Comparison of ENCODE assay signal across 8 mouse cellular contexts in genomic region chr12:72763156-72763555, GRCm38 (mm10). TPM values are rescaled to one million over a fixed set of nuclear protein-coding genes. Genes with fewer than 3 reads are reported as not detected.
A peak's percentile ranks its signal among the peaks of the same experiment; 100 is the strongest.
DNase-seq lines count a peak whose midpoint lies in the region; ATAC-seq and TF ChIP-seq lines count a peak whose summit lies in the region.

No protein-coding gene starts in this region.

- H3K4me2 ChIP-seq in heart, embryonic 14.5 days (ENCODE audit: low read length), result peak overlapping the region; percentile 71
- peak overlapping the region; percentile 67 for H3K4me2 ChIP-seq in CH12.LX (ENCODE audit: insufficient read depth, low read depth, poor library complexity, severe bottlenecking)
- peak overlapping the region; percentile 59 for H3K4me2 ChIP-seq in forebrain, embryonic 15.5 days (replicated peaks)
- H3K4me2 ChIP-seq in liver, embryonic 16.5 days (ENCODE audit: low read depth, low read length), result peak overlapping the region; percentile 96

- no peak for ATAC-seq in heart, embryonic 14.5 days (ENCODE audit: insufficient number of reproducible peaks, insufficient read depth, low FRiP score, low read depth)
- ATAC-seq in forebrain, embryonic 15.5 days (replicated peaks), result no peak
- no peak for ATAC-seq in liver, embryonic 16.5 days (ENCODE audit: low read depth)

- H3K9ac ChIP-seq in heart, embryonic 14.5 days (ENCODE audit: low read length), result no peak overlapping the region
- peak overlapping the region; percentile 100; the same call in 1 of the 2 replicates for H3K9ac ChIP-seq in CH12.LX (ENCODE audit: insufficient read depth, low read depth)
- H3K9ac ChIP-seq in forebrain, embryonic 15.5 days (replicated peaks), result no peak overlapping the region
- no peak overlapping the region for H3K9ac ChIP-seq in liver, embryonic 16.5 days (ENCODE audit: low read depth, low read length)

- no peak for TF ChIP-seq CTCF in CH12.LX (conservative IDR thresholded peaks at IDR 0.05 in 1 of 2, IDR thresholded peaks at IDR 0.05 in 1 of 2; ENCODE audit: low read depth in 2 of 2, low read length in 2 of 2)

- H3K9me3 ChIP-seq in heart, embryonic 14.5 days (ENCODE audit: control insufficient read depth, low read length), result no peaks in the 10 kb centered on the region
- no peaks in the 10 kb centered on the region for H3K9me3 ChIP-seq in CH12.LX (replicated peaks; ENCODE audit: low read length)
- no peaks in the 10 kb centered on the region for H3K9me3 ChIP-seq in forebrain, embryonic 15.5 days
- no peaks in the 10 kb centered on the region for H3K9me3 ChIP-seq in liver, embryonic 16.5 days (replicated peaks; ENCODE audit: control insufficient read depth, low read length)

- no peak overlapping the region for H3K27ac ChIP-seq in heart, embryonic 14.5 days (replicated peaks in 1 of 2; ENCODE audit: control insufficient read depth in 1 of 2, insufficient read depth in 1 of 2, low read depth in 2 of 2, low read length in 2 of 2)
- H3K27ac ChIP-seq in CH12.LX (ENCODE audit: insufficient read depth, low read depth), result no peak overlapping the region
- no peak overlapping the region for H3K27ac ChIP-seq in forebrain, embryonic 15.5 days (replicated peaks)
- peak overlapping the region; percentile 33; the same call in 1 of the 2 replicates for H3K27ac ChIP-seq in liver, embryonic 16.5 days (ENCODE audit: low read length)

- H3K4me1 ChIP-seq in heart, embryonic 14.5 days (ENCODE audit: control insufficient read depth in 2 of 2, insufficient read depth in 2 of 2, low read length in 2 of 2), result peaks cover 0 to 27% of the 10 kb centered on the region in 2 experiments; a peak in 2 of 4 replicates
- H3K4me1 ChIP-seq in CH12.LX (ENCODE audit: control insufficient read depth in 1 of 2, insufficient read depth in 2 of 2), result peaks cover 2 to 36% of the 10 kb centered on the region in 2 experiments; a peak in 3 of 4 replicates
- H3K4me1 ChIP-seq in forebrain, embryonic 15.5 days, result peaks cover 29% of the 10 kb centered on the region
- peaks cover 25% of the 10 kb centered on the region for H3K4me1 ChIP-seq in liver, embryonic 16.5 days (ENCODE audit: control insufficient read depth, low read depth, low read length)

- DNase-seq in heart, adult 9 months (ENCODE audit: low spot score in 2 of 2), result no peak
- no peak for DNase-seq in CH12.LX (ENCODE audit: extremely low read depth)
- DNase-seq in thymus, adult 18-20 months, result no peak
- DNase-seq in layer of hippocampus, adult 9-11 months, result no peak
- DNase-seq in ovary, adult 18-20 months (ENCODE audit: low spot score), result no peak

- peaks cover 49% of the 10 kb centered on the region for H3K79me2 ChIP-seq in CH12.LX (replicated peaks; ENCODE audit: control insufficient read depth, extremely low read depth, insufficient read depth, poor library complexity, severe bottlenecking)

- TF ChIP-seq EP300 in CH12.LX (IDR thresholded peaks at IDR 0.05; ENCODE audit: low read length), result no peak

- peak overlapping the region in 1 of 2 experiments; percentile 95; a peak in 1 of 4 replicates for H3K4me3 ChIP-seq in heart, embryonic 14.5 days (ENCODE audit: control insufficient read depth in 1 of 2, insufficient read depth in 1 of 2, low read depth in 1 of 2, low read length in 2 of 2)
- H3K4me3 ChIP-seq in CH12.LX (replicated peaks in 1 of 3; ENCODE audit: low read depth in 2 of 3, low read length in 2 of 3, poor library complexity in 1 of 3), result no peak overlapping the region
- peak overlapping the region; percentile 13; the same call in 1 of the 2 replicates for H3K4me3 ChIP-seq in forebrain, embryonic 15.5 days
- peak overlapping the region; percentile 92 for H3K4me3 ChIP-seq in liver, embryonic 16.5 days (ENCODE audit: low read depth, low read length)

- 40% methylated on average over 1 of the region's 1 CpGs for WGBS in heart, embryonic 14.5 days
- WGBS in forebrain, embryonic 15.5 days, result 62% methylated on average over 1 of the region's 1 CpGs
- 56% methylated on average over 1 of the region's 1 CpGs for WGBS in liver, embryonic 16.5 days (ENCODE audit: insufficient replicate concordance)

- in situ Hi-C loops in CH12.LX (cut with MboI; ENCODE audit: low pct_ligation_motif_present, low pct_unique_long_range_greater_than_20kb, low sequenced_read_pairs), result no loop called here

- TF ChIP-seq POLR2A in CH12.LX (IDR thresholded peaks at IDR 0.05; ENCODE audit: low read depth, low read length), result no peak

- H3K27me3 ChIP-seq in heart, embryonic 14.5 days (ENCODE audit: control insufficient read depth, insufficient read depth, low read length), result no peaks in the 10 kb centered on the region
- no peaks in the 10 kb centered on the region for H3K27me3 ChIP-seq in CH12.LX (replicated peaks)
- H3K27me3 ChIP-seq in forebrain, embryonic 15.5 days, result no peaks in the 10 kb centered on the region
- no peaks in the 10 kb centered on the region for H3K27me3 ChIP-seq in liver, embryonic 16.5 days (ENCODE audit: control insufficient read depth, insufficient read depth, low read depth, low read length)

- no peaks in the 10 kb centered on the region for H3K36me3 ChIP-seq in heart, embryonic 14.5 days (ENCODE audit: control insufficient read depth, insufficient read depth, low read length)
- peaks cover 0 to 4% of the 10 kb centered on the region in 2 experiments for H3K36me3 ChIP-seq in CH12.LX (replicated peaks in 1 of 2; ENCODE audit: control insufficient read depth in 1 of 2, insufficient read depth in 1 of 2, low read length in 1 of 2)
- H3K36me3 ChIP-seq in forebrain, embryonic 15.5 days, result no peaks in the 10 kb centered on the region
- H3K36me3 ChIP-seq in liver, embryonic 16.5 days (ENCODE audit: control insufficient read depth, insufficient read depth), result no peaks in the 10 kb centered on the region

- no peak for TF ChIP-seq RAD21 in CH12.LX (IDR thresholded peaks at IDR 0.05; ENCODE audit: low read depth, low read length)

- dilution Hi-C loops in CH12.LX (cut with MboI; ENCODE audit: extremely low pct_ligation_motif_present, extremely low pct_unique_long_range_greater_than_20kb, low sequenced_read_pairs), result no loop called here

TF ChIP-seq in CH12.LX, 34 proteins besides CTCF, POLR2A, EP300 and RAD21:
- TF ChIP-seq TCF12 (IDR thresholded peaks at IDR 0.05; ENCODE audit: low read depth, low read length) (no peak), JUND (conservative IDR thresholded peaks at IDR 0.05; ENCODE audit: low read depth, low read length) (no peak)

RNA-seq across cellular contexts. Expression of gene Ppm1a, which starts 5.9 kb away (rescaled TPM):
- polyA plus RNA-seq in heart, embryonic 14.5 days (2014; fragmentation: Nextera tagmentation; extraction: Ambion mirVana), result 64.1 and 75.9 TPM in 2 replicates
- 78.8 and 80.0 TPM in 2 replicates for total RNA-seq in CH12.LX (2012; rRNA removed)
- 112 and 130 TPM in 2 replicates for total RNA-seq in CH12.LX (2014; rRNA removed)
- 98.4 and 125 TPM in 2 replicates for polyA plus RNA-seq in CH12.LX (2012; ENCODE audit: insufficient read length, low read depth)
- 55.2 and 66.9 TPM in 2 replicates for polyA plus RNA-seq in forebrain, embryonic 15.5 days (2015; fragmentation: Nextera tagmentation; extraction: Ambion mirVana)
- 11.0 and 12.1 TPM in 2 replicates for polyA plus RNA-seq in liver, embryonic 16.5 days (2015; fragmentation: Nextera tagmentation; extraction: Ambion mirVana)

Comparison
In these comparisons a context has a peak if more than half of its experiments do, and no peak if none do; other contexts are left out.
1. H3K4me3 ChIP-seq: peak in forebrain, embryonic 15.5 days (single experiment) and liver, embryonic 16.5 days (single experiment); none in CH12.LX (0 of 3).
2. Peak in every context shown above with its lines, with median percentiles within 50 percentile points of each other: H3K4me2 ChIP-seq.